ENCODE assay signal across 19 mouse cellular contexts in genomic region chr6:50379740-50380139, GRCm38 (mm10).
DNase-seq lines count a peak whose midpoint lies in the region; ATAC-seq and TF ChIP-seq lines count a peak whose summit lies in the region.
"Had no signal": no experiment of that assay in that cellular context is flagged by ENCODE, and none has a peak within 500 bp of the region (broad histone marks: within the 10 kb centered on the region; RNA-seq: fewer than 3 reads in every experiment).

No protein-coding gene starts in this region.

- H3K27me3 ChIP-seq in megakaryocyte, embryonic 14.5 days (replicated peaks): no peaks in the 10 kb centered on the region
- H3K27me3 ChIP-seq in kidney, embryonic 14.5 days (ENCODE audit: control insufficient read depth, insufficient read depth, low read length): no peaks in the 10 kb centered on the region
- H3K27me3 ChIP-seq: CH12.LX; liver, embryonic 15.5 days; neural tube, embryonic 13.5 days had no signal

- no peak for TF ChIP-seq CTCF in embryonic fibroblast, embryonic 13.5 days (IDR thresholded peaks at IDR 0.05; ENCODE audit: borderline replicate concordance, insufficient read depth, low read length)

- H3K4me2 ChIP-seq in kidney, embryonic 14.5 days (replicated peaks; ENCODE audit: low read depth, low read length): no peak overlapping the region
- H3K4me2 ChIP-seq: liver, embryonic 15.5 days; neural tube, embryonic 13.5 days had no signal

- no peak for ATAC-seq in megakaryocyte, adult 5-6 weeks (ENCODE audit: poor library complexity, severe bottlenecking)
- ATAC-seq in kidney, embryonic 14.5 days (ENCODE audit: low FRiP score, low TSS enrichment): no peak
- ATAC-seq: forebrain, postnatal 0 days; lung, postnatal 0 days had no signal

- DNase-seq in embryo, embryonic 11 days: peak; percentile 27
- DNase-seq in embryo, embryonic 10.5 days (ENCODE audit: low spot score): no peak
- no peak for DNase-seq in cerebellum, adult 11 months
- DNase-seq: adrenal gland, postnatal 10 days; cerebellum, adult 18-20 months; cerebellum, postnatal 36 days; forebrain, postnatal 0 days; gastrocnemius, postnatal 10 days; kidney, adult 9 months; thymus, adult 2 months had no signal

- no peak overlapping the region for H3K9ac ChIP-seq in kidney, embryonic 14.5 days (ENCODE audit: low read depth, low read length)
- H3K9ac ChIP-seq: forebrain, postnatal 0 days; liver, embryonic 15.5 days; neural tube, embryonic 13.5 days had no signal

- H3K36me3 ChIP-seq in megakaryocyte, embryonic 14.5 days (replicated peaks; ENCODE audit: low read length): peaks cover 30% of the 10 kb centered on the region
- H3K36me3 ChIP-seq in macrophage (ENCODE audit: inconsistent target): no peaks in the 10 kb centered on the region
- no peaks in the 10 kb centered on the region for H3K36me3 ChIP-seq in kidney, embryonic 14.5 days (ENCODE audit: control insufficient read depth, insufficient read depth, low read length)
- H3K36me3 ChIP-seq: liver, embryonic 15.5 days; neural tube, embryonic 13.5 days had no signal

- no peak for TF ChIP-seq POLR2A in embryonic fibroblast, embryonic 13.5 days (IDR thresholded peaks at IDR 0.05; ENCODE audit: low read depth, low read length)

- peaks cover 6% of the 10 kb centered on the region; the same call in 1 of the 2 replicates for H3K9me3 ChIP-seq in megakaryocyte, embryonic 14.5 days
- no peaks in the 10 kb centered on the region for H3K9me3 ChIP-seq in kidney, embryonic 14.5 days (ENCODE audit: control insufficient read depth, low read length)
- H3K9me3 ChIP-seq: liver, embryonic 15.5 days; neural tube, embryonic 13.5 days had no signal

- H3K4me1 ChIP-seq in megakaryocyte, embryonic 14.5 days: peaks cover 87% of the 10 kb centered on the region
- peaks cover 27% of the 10 kb centered on the region for H3K4me1 ChIP-seq in embryonic fibroblast, embryonic 13.5 days (ENCODE audit: control insufficient read depth, insufficient read depth, low read length)
- 0 out of 2 replicates have a peak, but pooled peaks cover 6% of the 10 kb centered on the region for H3K4me1 ChIP-seq in kidney, embryonic 14.5 days (ENCODE audit: control insufficient read depth, insufficient read depth, low read length)

- H3K27ac ChIP-seq in embryonic fibroblast, embryonic 13.5 days (ENCODE audit: insufficient read depth, low read length): peak overlapping the region; percentile 96
- H3K27ac ChIP-seq in macrophage: peak overlapping the region; percentile 99
- no peak overlapping the region for H3K27ac ChIP-seq in kidney, embryonic 14.5 days (ENCODE audit: low read depth, low read length)
- H3K27ac ChIP-seq: liver, embryonic 15.5 days; neural tube, embryonic 13.5 days had no signal

- peak overlapping the region; percentile 62 for H3K4me3 ChIP-seq in megakaryocyte, embryonic 14.5 days (replicated peaks)
- no peak overlapping the region for H3K4me3 ChIP-seq in embryonic fibroblast, embryonic 13.5 days (ENCODE audit: insufficient read depth, low read length)
- no peak overlapping the region for H3K4me3 ChIP-seq in macrophage (ENCODE audit: inconsistent target)
- no peak overlapping the region for H3K4me3 ChIP-seq in kidney, embryonic 14.5 days (ENCODE audit: low read length)
- H3K4me3 ChIP-seq: liver, embryonic 15.5 days; neural tube, embryonic 13.5 days had no signal

- peaks cover 35% of the 10 kb centered on the region for H3K79me2 ChIP-seq in macrophage (ENCODE audit: inconsistent target)

- 96% methylated on average over 4 of the region's 4 CpGs for WGBS in macrophage (ENCODE audit: missing documents)
- 84% methylated on average over 4 of the region's 4 CpGs for WGBS in kidney, embryonic 14.5 days
